Mouse (Mus musculus): ENCODE data around the gene Lmx1a. TPM values are rescaled to one million over a fixed set of nuclear protein-coding genes. Genes with fewer than 3 reads are reported as not detected.

Gene Lmx1a
- polyA plus RNA-seq, 1 experiment from 2014 or later, result not detected

GRCm38 (mm10) chr1:167715730-167716341, 26.8 kb downstream of the Lmx1a start:
- ATAC-seq (ENCODE audit: low FRiP score, low TSS enrichment), result peak; percentile 62; the same call in 1 of the 2 replicates
- Histone ChIP-seq H3K27ac (ENCODE audit: low read depth, low read length) (no peak overlapping the region), H3K9me3 (ENCODE audit: control insufficient read depth, low read length) (no peaks in the 10 kb centered on the region), H3K4me2 (replicated peaks; ENCODE audit: low read depth, low read length) (no peak overlapping the region), H3K4me3 (ENCODE audit: low read length) (no peak overlapping the region), H3K27me3 (ENCODE audit: control insufficient read depth, insufficient read depth, low read length) (no peaks in the 10 kb centered on the region; the same call in 1 of the 2 replicates), H3K4me1 (ENCODE audit: control insufficient read depth, insufficient read depth, low read length) (0 out of 2 replicates have a peak, but pooled peaks cover 5% of the 10 kb centered on the region), H3K9ac (ENCODE audit: low read depth, low read length) (no peak overlapping the region), H3K36me3 (ENCODE audit: control insufficient read depth, insufficient read depth, low read length) (no peaks in the 10 kb centered on the region)
- 33% methylated on average over 6 of the region's 6 CpGs for WGBS

- Histone ChIP-seq H3K9me3 (ENCODE audit: control insufficient read depth, low read length) (no peaks in the 10 kb centered on the region), H3K4me2 (replicated peaks; ENCODE audit: low read depth, low read length) (no peak overlapping the region), H3K4me1 (ENCODE audit: control insufficient read depth, insufficient read depth, low read length) (0 out of 2 replicates have a peak, but pooled peaks cover 2% of the 10 kb centered on the region), H3K27ac (ENCODE audit: low read depth, low read length) (no peak overlapping the region), H3K36me3 (ENCODE audit: control insufficient read depth, insufficient read depth, low read length) (no peaks in the 10 kb centered on the region), H3K27me3 (ENCODE audit: control insufficient read depth, insufficient read depth, low read length) (0 out of 2 replicates have a peak, but pooled peaks cover 4% of the 10 kb centered on the region), H3K4me3 (ENCODE audit: low read length) (no peak overlapping the region), H3K9ac (ENCODE audit: low read depth, low read length) (no peak overlapping the region)
- 7% methylated on average over 6 of the region's 6 CpGs for WGBS
- ATAC-seq (ENCODE audit: low FRiP score, low TSS enrichment), result no peak
These were observed 45.4 kb downstream of the Lmx1a start for GRCm38 (mm10) chr1:167734471-167734870.

GRCm38 (mm10) chr1:167736793-167737192, 47.8 kb downstream of the Lmx1a start:
- 76% methylated on average over 3 of the region's 3 CpGs for WGBS
- Histone ChIP-seq H3K9ac (ENCODE audit: low read depth, low read length) (no peak overlapping the region), H3K27ac (ENCODE audit: low read depth, low read length) (no peak overlapping the region)

GRCm38 (mm10) chr1:167739286-167739685, 50.2 kb downstream of the Lmx1a start:
- no peak for ATAC-seq (ENCODE audit: low FRiP score, low TSS enrichment)
- H3K27me3 ChIP-seq (ENCODE audit: control insufficient read depth, insufficient read depth, low read length), result 0 out of 2 replicates have a peak, but pooled peaks cover 2% of the 10 kb centered on the region
- no peak overlapping the region for H3K27ac ChIP-seq (ENCODE audit: low read depth, low read length)
- H3K9me3 ChIP-seq (ENCODE audit: control insufficient read depth, low read length), result no peaks in the 10 kb centered on the region
- no peaks in the 10 kb centered on the region for H3K4me1 ChIP-seq (ENCODE audit: control insufficient read depth, insufficient read depth, low read length)
- no peaks in the 10 kb centered on the region for H3K36me3 ChIP-seq (ENCODE audit: control insufficient read depth, insufficient read depth, low read length)
- WGBS, result 77% methylated on average over 7 of the region's 7 CpGs
- no peak overlapping the region for H3K9ac ChIP-seq (ENCODE audit: low read depth, low read length)
- no peak overlapping the region for H3K4me3 ChIP-seq (ENCODE audit: low read length)
- H3K4me2 ChIP-seq (replicated peaks; ENCODE audit: low read depth, low read length), result no peak overlapping the region

More at GRCm38 (mm10) chr1:167736793-167737192, 47.8 kb downstream of the Lmx1a start:
- ATAC-seq (ENCODE audit: low FRiP score, low TSS enrichment), result no peak
- H3K4me2 ChIP-seq (replicated peaks; ENCODE audit: low read depth, low read length), result no peak overlapping the region
- 0 out of 2 replicates have a peak, but pooled peaks cover 4% of the 10 kb centered on the region for H3K27me3 ChIP-seq (ENCODE audit: control insufficient read depth, insufficient read depth, low read length)
- no peaks in the 10 kb centered on the region for H3K36me3 ChIP-seq (ENCODE audit: control insufficient read depth, insufficient read depth, low read length)
- no peaks in the 10 kb centered on the region for H3K9me3 ChIP-seq (ENCODE audit: control insufficient read depth, low read length)
- H3K4me1 ChIP-seq (ENCODE audit: control insufficient read depth, insufficient read depth, low read length), result 0 out of 2 replicates have a peak, but pooled peaks cover 2% of the 10 kb centered on the region
- no peak overlapping the region for H3K4me3 ChIP-seq (ENCODE audit: low read length)

GRCm38 (mm10) chr1:167746676-167747075, 57.6 kb downstream of the Lmx1a start:
- Histone ChIP-seq H3K27me3 (ENCODE audit: control insufficient read depth, insufficient read depth, low read length) (no peaks in the 10 kb centered on the region), H3K27ac (ENCODE audit: low read depth, low read length) (no peak overlapping the region), H3K36me3 (ENCODE audit: control insufficient read depth, insufficient read depth, low read length) (no peaks in the 10 kb centered on the region), H3K4me1 (ENCODE audit: control insufficient read depth, insufficient read depth, low read length) (no peaks in the 10 kb centered on the region), H3K4me2 (replicated peaks; ENCODE audit: low read depth, low read length) (no peak overlapping the region), H3K4me3 (ENCODE audit: low read length) (no peak overlapping the region), H3K9me3 (ENCODE audit: control insufficient read depth, low read length) (no peaks in the 10 kb centered on the region), H3K9ac (ENCODE audit: low read depth, low read length) (no peak overlapping the region)
- ATAC-seq (ENCODE audit: low FRiP score, low TSS enrichment), result no peak
- 38% methylated on average over 6 of the region's 6 CpGs for WGBS

GRCm38 (mm10) chr1:167752661-167753060, 63.6 kb downstream of the Lmx1a start:
- 83% methylated on average over 5 of the region's 5 CpGs for WGBS
- Histone ChIP-seq H3K4me2 (replicated peaks; ENCODE audit: low read depth, low read length) (no peak overlapping the region), H3K27me3 (ENCODE audit: control insufficient read depth, insufficient read depth, low read length) (peaks cover 8% of the 10 kb centered on the region; the same call in 1 of the 2 replicates), H3K27ac (ENCODE audit: low read depth, low read length) (no peak overlapping the region), H3K36me3 (ENCODE audit: control insufficient read depth, insufficient read depth, low read length) (no peaks in the 10 kb centered on the region), H3K9ac (ENCODE audit: low read depth, low read length) (no peak overlapping the region), H3K4me1 (ENCODE audit: control insufficient read depth, insufficient read depth, low read length) (peaks cover 7% of the 10 kb centered on the region; the same call in 1 of the 2 replicates), H3K9me3 (ENCODE audit: control insufficient read depth, low read length) (no peaks in the 10 kb centered on the region), H3K4me3 (ENCODE audit: low read length) (no peak overlapping the region)
- no peak for ATAC-seq (ENCODE audit: low FRiP score, low TSS enrichment)

GRCm38 (mm10) chr1:167754085-167754484, 65.0 kb downstream of the Lmx1a start:
- no peak for ATAC-seq (ENCODE audit: low FRiP score, low TSS enrichment)
- Histone ChIP-seq H3K4me1 (ENCODE audit: control insufficient read depth, insufficient read depth, low read length) (peaks cover 15% of the 10 kb centered on the region), H3K9me3 (ENCODE audit: control insufficient read depth, low read length) (no peaks in the 10 kb centered on the region), H3K9ac (ENCODE audit: low read depth, low read length) (no peak overlapping the region), H3K4me3 (ENCODE audit: low read length) (no peak overlapping the region), H3K4me2 (replicated peaks; ENCODE audit: low read depth, low read length) (no peak overlapping the region), H3K27ac (ENCODE audit: low read depth, low read length) (no peak overlapping the region), H3K36me3 (ENCODE audit: control insufficient read depth, insufficient read depth, low read length) (no peaks in the 10 kb centered on the region), H3K27me3 (ENCODE audit: control insufficient read depth, insufficient read depth, low read length) (peaks cover 8% of the 10 kb centered on the region; the same call in 1 of the 2 replicates)
- 28% methylated on average over 4 of the region's 4 CpGs for WGBS

- Histone ChIP-seq H3K36me3 (ENCODE audit: control insufficient read depth, insufficient read depth, low read length) (no peaks in the 10 kb centered on the region), H3K27me3 (ENCODE audit: control insufficient read depth, insufficient read depth, low read length) (peaks cover 8% of the 10 kb centered on the region; the same call in 1 of the 2 replicates), H3K4me3 (ENCODE audit: low read length) (no peak overlapping the region), H3K9me3 (ENCODE audit: control insufficient read depth, low read length) (no peaks in the 10 kb centered on the region), H3K9ac (ENCODE audit: low read depth, low read length) (no peak overlapping the region), H3K4me1 (ENCODE audit: control insufficient read depth, insufficient read depth, low read length) (peaks cover 15% of the 10 kb centered on the region), H3K27ac (ENCODE audit: low read depth, low read length) (no peak overlapping the region), H3K4me2 (replicated peaks; ENCODE audit: low read depth, low read length) (no peak overlapping the region)
- 11% methylated on average over 14 of the region's 14 CpGs for WGBS
- peak; percentile 40; the same call in 1 of the 2 replicates for ATAC-seq (ENCODE audit: low FRiP score, low TSS enrichment)
These were observed 65.8 kb downstream of the Lmx1a start for GRCm38 (mm10) chr1:167754636-167755522.

Measured in kidney, embryonic 14.5 days (tissue).